Mouse (Mus musculus): ENCODE results near the gene Tyw1. TPM values are rescaled to one million over a fixed set of nuclear protein-coding genes. Genes with fewer than 3 reads are reported as not detected.

The Tyw1 gene
- total RNA-seq, 2 experiments from 2014 or later, result 15.3 to 16.2 TPM

GRCm38 (mm10) chr5:130363773-130364172, 108.4 kb downstream of the Tyw1 start:
- intact Hi-C loops (cut with DNase I), result no loop called here
- no peak for DNase-seq (ENCODE audit: low spot score in 2 of 2)

GRCm38 (mm10) chr5:130368236-130368635, 112.8 kb downstream of the Tyw1 start:
- intact Hi-C loops (cut with DNase I), result no loop called here
- no peak for DNase-seq (ENCODE audit: low spot score in 2 of 2)

- intact Hi-C loops (cut with DNase I), result no loop called here
- DNase-seq (ENCODE audit: low spot score in 2 of 2), result no peak
Observed at GRCm38 (mm10) chr5:130369237-130369636, 113.8 kb downstream of the Tyw1 start, which contains the start of gene Caln1. TSS of gene Caln1 (plus strand) at chr5:130369455.

DNA sequence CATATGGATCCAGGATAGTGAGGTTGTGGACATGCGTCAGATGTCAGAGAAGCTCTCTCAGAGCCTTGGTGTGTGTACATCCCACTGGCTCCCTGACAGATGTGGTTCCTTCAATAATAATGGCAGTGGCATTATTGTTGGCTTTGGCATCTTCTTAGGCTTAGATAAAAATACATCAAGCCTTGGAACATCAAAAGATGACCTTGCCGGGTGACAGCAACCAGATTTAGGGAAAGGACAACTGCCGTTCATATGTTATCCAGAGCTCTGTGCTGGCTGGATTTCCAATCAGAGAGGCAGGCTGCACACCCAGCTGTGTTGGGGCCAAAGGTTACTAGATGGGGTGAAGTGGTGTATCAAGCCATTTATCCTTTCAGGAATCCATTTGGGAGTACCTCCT, 120.0 kb downstream of the Tyw1 start:
- no peak for DNase-seq (ENCODE audit: low spot score in 2 of 2)
- intact Hi-C loops (cut with DNase I), result no loop called here

GRCm38 (mm10) chr5:130384222-130384912, 128.9 kb downstream of the Tyw1 start, which contains the start of gene A330070K13Rik:
TSS of gene A330070K13Rik (minus strand) at chr5:130384631.
- DNase-seq (ENCODE audit: low spot score in 2 of 2), result peak; percentile 24 to 26
- intact Hi-C loops (cut with DNase I), result no loop called here

DNA sequence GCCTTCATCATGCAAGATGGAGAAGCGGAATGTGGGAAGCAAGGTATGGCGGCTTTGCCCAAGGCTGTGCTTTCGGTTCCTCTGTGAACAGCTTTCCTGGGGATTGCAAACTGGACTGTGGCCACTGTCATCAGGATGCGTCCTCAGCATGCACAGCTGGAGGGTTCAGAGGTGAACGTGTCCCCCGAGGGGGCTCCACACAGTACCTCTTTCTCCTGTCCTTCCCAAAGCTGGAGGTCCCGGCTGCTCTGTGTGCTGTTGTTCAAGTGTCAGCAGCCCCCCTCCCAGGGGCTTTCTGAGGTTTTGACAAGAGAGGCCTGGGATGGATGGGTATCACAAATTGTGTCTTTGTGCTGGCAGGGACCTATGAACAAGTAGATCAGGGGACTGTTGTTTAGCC, 131.0 kb downstream of the Tyw1 start:
- no peak for DNase-seq (ENCODE audit: low spot score in 2 of 2)
- intact Hi-C loops (cut with DNase I), result no loop called here

Other genes starting within 250 kb of the Tyw1 start
- 10 to 100 TPM; 17.7 to 19.9 TPM for gene Asl, start 226.4 kb upstream of the Tyw1 start, total RNA-seq (2021)
- 10 to 100 TPM; 33.9 to 36.6 TPM for gene Crcp, start 226.3 kb upstream of the Tyw1 start, total RNA-seq (2021)
- gene Tpst1, start 182.3 kb upstream of the Tyw1 start, total RNA-seq (2021), result 10 to 100 TPM; 33.2 to 35.3 TPM
- 10 to 100 TPM in 1 of 2 experiments, 1 to 10 TPM in 1; 9.4 to 13.1 TPM for gene Kctd7, start 110.8 kb upstream of the Tyw1 start, total RNA-seq (2021)
- 10 to 100 TPM; 58.6 to 59.7 TPM for gene Rabgef1, start 83.8 kb upstream of the Tyw1 start, total RNA-seq (2021)
- gene Tmem248, start 38.5 kb upstream of the Tyw1 start, total RNA-seq (2021), result 10 to 100 TPM; 42.9 to 43.3 TPM
- gene Sbds, start 89 bp upstream of the Tyw1 start, total RNA-seq (2021), result 10 to 100 TPM; 75.4 to 81.3 TPM
- 100 to 1,000 TPM; 130 to 138 TPM for gene Caln1, start 113.8 kb downstream of the Tyw1 start, total RNA-seq (2021)
- 1 to 10 TPM; 1.6 to 2.0 TPM for gene A330070K13Rik, start 129.0 kb downstream of the Tyw1 start, total RNA-seq (2021)